In genomic region chr3:137753257-137753654, GRCm38 (mm10) we compare ENCODE assay signal across 8 mouse cellular contexts.
DNase-seq lines count a peak whose midpoint lies in the region; ATAC-seq lines count a peak whose summit lies in the region.

No protein-coding gene starts in this region.

- no peak overlapping the region for H3K27ac ChIP-seq in forebrain, embryonic 11.5 days (ENCODE audit: low read depth, low read length)
- H3K27ac ChIP-seq in intestine, embryonic 15.5 days: no peak overlapping the region
- peak overlapping the region; percentile 74; the same call in 1 of the 2 replicates for H3K27ac ChIP-seq in midbrain, embryonic 16.5 days (ENCODE audit: low read length)

- peak; percentile 12; the same call in 1 of the 2 replicates for ATAC-seq in forebrain, embryonic 11.5 days (replicated peaks; ENCODE audit: low FRiP score)
- peak; percentile 41; the same call in 1 of the 2 replicates for ATAC-seq in intestine, embryonic 15.5 days
- peak; percentile 47; the same call in 1 of the 2 replicates for ATAC-seq in midbrain, embryonic 16.5 days

- no peaks in the 10 kb centered on the region for H3K9me3 ChIP-seq in forebrain, embryonic 11.5 days (ENCODE audit: control insufficient read depth, low read length)
- no peaks in the 10 kb centered on the region for H3K9me3 ChIP-seq in intestine, embryonic 15.5 days
- no peaks in the 10 kb centered on the region for H3K9me3 ChIP-seq in midbrain, embryonic 16.5 days (replicated peaks; ENCODE audit: control insufficient read depth, low read length, poor library complexity, severe bottlenecking)

- no peaks in the 10 kb centered on the region; the same call in 1 of the 2 replicates for H3K4me1 ChIP-seq in forebrain, embryonic 11.5 days (replicated peaks; ENCODE audit: control insufficient read depth, insufficient read depth, low read length)
- H3K4me1 ChIP-seq in intestine, embryonic 15.5 days (replicated peaks): no peaks in the 10 kb centered on the region; the same call in 1 of the 2 replicates
- peaks cover 9% of the 10 kb centered on the region for H3K4me1 ChIP-seq in midbrain, embryonic 16.5 days (ENCODE audit: control insufficient read depth, insufficient read depth, low read length)

- no peak overlapping the region for H3K4me2 ChIP-seq in forebrain, embryonic 11.5 days (ENCODE audit: low read depth, low read length, severe bottlenecking)
- peak overlapping the region; percentile 70 for H3K4me2 ChIP-seq in intestine, embryonic 15.5 days (replicated peaks)
- peak overlapping the region; percentile 72 for H3K4me2 ChIP-seq in midbrain, embryonic 16.5 days (ENCODE audit: low read length)

- 65% methylated on average over 7 of the region's 7 CpGs for WGBS in forebrain, embryonic 11.5 days
- 48% methylated on average over 7 of the region's 7 CpGs for WGBS in intestine, embryonic 15.5 days
- WGBS in midbrain, embryonic 16.5 days: 45% methylated on average over 7 of the region's 7 CpGs

- peak; percentile 26 for DNase-seq in kidney, postnatal 10 days
- DNase-seq in kidney, postnatal 4 days: no peak
- no peak for DNase-seq in forebrain, embryonic 11.5 days (ENCODE audit: low spot score)
- no peak for DNase-seq in cerebellum, adult 8-10 months
- DNase-seq in right cerebral cortex, postnatal 4 days: no peak
- DNase-seq in thymus, postnatal 25 days: no peak

- no peaks in the 10 kb centered on the region for H3K36me3 ChIP-seq in forebrain, embryonic 11.5 days (ENCODE audit: control insufficient read depth, insufficient read depth, low read length)
- H3K36me3 ChIP-seq in intestine, embryonic 15.5 days: no peaks in the 10 kb centered on the region
- no peaks in the 10 kb centered on the region for H3K36me3 ChIP-seq in midbrain, embryonic 16.5 days (ENCODE audit: control insufficient read depth, insufficient read depth, low read length)

- H3K4me3 ChIP-seq in forebrain, embryonic 11.5 days (ENCODE audit: low read depth, low read length): no peak overlapping the region
- H3K4me3 ChIP-seq in intestine, embryonic 15.5 days (replicated peaks): no peak overlapping the region
- H3K4me3 ChIP-seq in midbrain, embryonic 16.5 days (ENCODE audit: low read depth, low read length): no peak overlapping the region; the same call in 1 of the 2 replicates

- H3K9ac ChIP-seq in forebrain, embryonic 11.5 days (ENCODE audit: low read length): peak overlapping the region; percentile 43
- H3K9ac ChIP-seq in intestine, embryonic 15.5 days: no peak overlapping the region
- H3K9ac ChIP-seq in midbrain, embryonic 16.5 days (ENCODE audit: low read depth, low read length): no peak overlapping the region

- no peaks in the 10 kb centered on the region for H3K27me3 ChIP-seq in forebrain, embryonic 11.5 days (ENCODE audit: control insufficient read depth, insufficient read depth, low read length)
- H3K27me3 ChIP-seq in intestine, embryonic 15.5 days (replicated peaks): no peaks in the 10 kb centered on the region
- H3K27me3 ChIP-seq in midbrain, embryonic 16.5 days (ENCODE audit: control insufficient read depth, insufficient read depth, low read depth, low read length): no peaks in the 10 kb centered on the region
